Mouse (Mus musculus): ENCODE data around the gene Dlg2. TPM values are rescaled to one million over a fixed set of nuclear protein-coding genes. Genes with fewer than 3 reads are reported as not detected.

Gene Dlg2
- polyA plus RNA-seq, 1 experiment from 2014 or later, result 27.1 TPM

DNA sequence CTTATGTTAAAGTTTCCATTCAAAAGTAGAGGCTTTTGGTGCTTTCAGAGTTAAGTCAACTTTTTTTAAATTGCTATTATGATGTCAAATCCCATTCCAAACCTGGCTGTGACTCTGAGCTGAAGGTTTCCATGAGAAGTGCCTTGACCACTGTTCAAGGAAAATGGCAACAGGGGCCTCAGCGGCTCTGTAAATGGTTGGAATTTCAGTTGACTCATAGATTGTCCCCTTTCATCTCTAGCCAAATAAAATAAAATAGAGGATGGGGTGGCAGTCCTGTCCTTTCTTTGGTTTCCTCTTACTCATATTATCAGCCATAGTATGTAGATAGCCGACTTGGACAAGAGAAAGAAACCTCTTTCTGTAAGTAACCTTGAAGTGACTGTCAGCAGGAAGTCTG lies 1401.3 kb downstream of the Dlg2 start:
- no peaks in the 10 kb centered on the region for H3K36me3 ChIP-seq (ENCODE audit: control insufficient read depth, insufficient read depth, low read length)
- no peak overlapping the region for H3K4me3 ChIP-seq (ENCODE audit: low read depth, low read length)
- no peaks in the 10 kb centered on the region for H3K4me1 ChIP-seq (ENCODE audit: control insufficient read depth, insufficient read depth, low read length)
- no peak overlapping the region for H3K27ac ChIP-seq (ENCODE audit: low read length)
- no peaks in the 10 kb centered on the region for H3K9me3 ChIP-seq (replicated peaks; ENCODE audit: control insufficient read depth, low read length, poor library complexity, severe bottlenecking)
- ATAC-seq, result no peak
- no peak overlapping the region for H3K9ac ChIP-seq (ENCODE audit: low read depth, low read length)
- 88% methylated on average over 2 of the region's 2 CpGs for WGBS
- no peaks in the 10 kb centered on the region for H3K27me3 ChIP-seq (ENCODE audit: control insufficient read depth, insufficient read depth, low read depth, low read length)
- no peak overlapping the region for H3K4me2 ChIP-seq (ENCODE audit: low read length)

DNA sequence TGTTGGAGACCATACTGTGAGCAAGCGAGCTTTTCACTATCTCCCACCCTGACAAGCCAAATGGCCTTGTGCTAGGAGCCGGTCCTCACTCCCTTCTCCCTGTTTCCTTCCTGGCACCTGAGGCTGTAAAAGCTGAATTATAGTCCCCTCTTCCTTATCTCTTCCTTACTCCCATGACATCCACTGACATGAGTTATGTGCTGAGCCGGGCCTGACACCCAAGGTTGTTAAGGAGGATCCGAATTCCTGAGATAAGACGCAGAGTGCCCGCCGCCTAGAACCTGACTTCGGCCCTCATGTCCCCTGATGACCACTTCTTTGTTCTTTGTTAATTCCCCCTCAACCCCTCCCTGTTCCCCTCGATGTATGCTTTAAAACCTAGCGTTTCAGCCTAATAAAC lies 1409.9 kb downstream of the Dlg2 start:
- ATAC-seq, result no peak
- Histone ChIP-seq H3K27ac (ENCODE audit: low read length) (no peak overlapping the region), H3K4me3 (ENCODE audit: low read depth, low read length) (no peak overlapping the region), H3K4me1 (ENCODE audit: control insufficient read depth, insufficient read depth, low read length) (no peaks in the 10 kb centered on the region), H3K9ac (ENCODE audit: low read depth, low read length) (no peak overlapping the region), H3K4me2 (ENCODE audit: low read length) (no peak overlapping the region), H3K27me3 (ENCODE audit: control insufficient read depth, insufficient read depth, low read depth, low read length) (no peaks in the 10 kb centered on the region), H3K9me3 (replicated peaks; ENCODE audit: control insufficient read depth, low read length, poor library complexity, severe bottlenecking) (no peaks in the 10 kb centered on the region), H3K36me3 (ENCODE audit: control insufficient read depth, insufficient read depth, low read length) (no peaks in the 10 kb centered on the region)
- 91% methylated on average over 10 of the region's 10 CpGs for WGBS

DNA sequence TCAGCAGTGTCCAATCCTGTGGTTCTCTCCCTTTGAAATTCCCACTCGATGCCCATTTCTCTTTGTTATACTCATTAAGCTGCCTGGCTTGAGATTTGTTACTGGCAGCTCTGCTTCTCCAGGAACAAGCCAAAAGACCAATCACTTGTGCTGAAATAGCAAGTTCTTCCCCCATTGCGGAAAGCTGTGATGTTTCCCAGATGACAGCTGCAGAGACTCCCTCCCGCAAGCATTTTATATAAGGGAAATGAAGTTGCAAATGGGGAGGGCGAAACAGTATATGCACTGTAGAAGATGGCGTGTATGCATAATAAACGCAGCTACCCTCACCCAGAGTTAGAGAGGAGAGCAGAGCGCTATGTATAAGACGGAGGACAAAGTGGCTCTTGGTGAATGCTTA lies 1417.5 kb downstream of the Dlg2 start:
- H3K36me3 ChIP-seq (ENCODE audit: control insufficient read depth, insufficient read depth, low read length), result no peaks in the 10 kb centered on the region
- H3K27ac ChIP-seq (ENCODE audit: low read length), result no peak overlapping the region
- WGBS, result 88% methylated on average over 8 of the region's 8 CpGs
- no peak for ATAC-seq
- H3K4me2 ChIP-seq (ENCODE audit: low read length), result no peak overlapping the region
- H3K4me3 ChIP-seq (ENCODE audit: low read depth, low read length), result no peak overlapping the region
- no peaks in the 10 kb centered on the region for H3K9me3 ChIP-seq (replicated peaks; ENCODE audit: control insufficient read depth, low read length, poor library complexity, severe bottlenecking)
- H3K9ac ChIP-seq (ENCODE audit: low read depth, low read length), result no peak overlapping the region
- no peaks in the 10 kb centered on the region for H3K4me1 ChIP-seq (ENCODE audit: control insufficient read depth, insufficient read depth, low read length)
- H3K27me3 ChIP-seq (ENCODE audit: control insufficient read depth, insufficient read depth, low read depth, low read length), result no peaks in the 10 kb centered on the region

DNA sequence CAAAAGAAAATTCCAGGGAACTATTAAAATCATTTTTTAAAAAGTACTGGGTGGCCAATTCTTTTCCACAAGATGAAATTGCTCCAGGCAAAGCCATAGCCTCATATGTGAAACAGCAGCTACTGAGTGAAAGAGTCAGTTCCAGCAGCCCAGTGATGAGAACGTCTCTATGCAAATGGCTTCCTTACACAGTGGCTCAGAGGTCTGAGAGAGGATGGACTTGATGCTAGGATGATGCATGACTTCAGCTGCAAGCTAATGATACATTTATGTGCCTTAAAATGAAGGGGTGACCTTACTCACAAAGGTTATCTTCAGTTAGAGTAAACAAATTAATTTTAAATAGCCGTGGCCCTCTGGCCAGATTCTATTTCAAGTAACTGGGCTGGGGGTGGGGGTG lies 1420.5 kb downstream of the Dlg2 start:
- no peak for ATAC-seq
- Histone ChIP-seq H3K36me3 (ENCODE audit: control insufficient read depth, insufficient read depth, low read length) (no peaks in the 10 kb centered on the region), H3K4me1 (ENCODE audit: control insufficient read depth, insufficient read depth, low read length) (no peaks in the 10 kb centered on the region), H3K4me2 (ENCODE audit: low read length) (no peak overlapping the region), H3K27ac (ENCODE audit: low read length) (no peak overlapping the region), H3K9ac (ENCODE audit: low read depth, low read length) (no peak overlapping the region), H3K27me3 (ENCODE audit: control insufficient read depth, insufficient read depth, low read depth, low read length) (no peaks in the 10 kb centered on the region), H3K4me3 (ENCODE audit: low read depth, low read length) (no peak overlapping the region), H3K9me3 (replicated peaks; ENCODE audit: control insufficient read depth, low read length, poor library complexity, severe bottlenecking) (no peaks in the 10 kb centered on the region)
- 61% methylated on average over 2 of the region's 2 CpGs for WGBS

DNA sequence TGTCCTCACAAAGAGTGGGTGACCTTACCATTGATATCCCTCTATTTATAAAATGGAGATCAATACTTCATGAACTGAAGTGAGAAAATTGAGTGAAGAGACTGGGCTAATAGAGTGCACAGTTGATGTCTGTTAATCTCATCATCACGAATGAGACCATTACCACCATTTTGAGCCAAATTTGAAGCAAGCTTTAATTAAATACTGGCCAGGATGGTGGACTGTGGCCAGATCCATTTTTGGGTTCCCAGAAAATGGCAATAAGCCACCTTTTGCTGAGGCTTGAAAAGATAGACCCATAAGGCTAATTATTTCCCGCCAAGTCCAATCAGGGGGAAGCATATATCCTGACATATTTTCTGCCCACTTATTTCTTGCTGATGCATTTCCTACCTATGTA lies 1421.0 kb downstream of the Dlg2 start:
- ATAC-seq, result no peak
- H3K4me3 ChIP-seq (ENCODE audit: low read depth, low read length), result no peak overlapping the region
- no peaks in the 10 kb centered on the region for H3K9me3 ChIP-seq (replicated peaks; ENCODE audit: control insufficient read depth, low read length, poor library complexity, severe bottlenecking)
- H3K4me1 ChIP-seq (ENCODE audit: control insufficient read depth, insufficient read depth, low read length), result no peaks in the 10 kb centered on the region
- H3K36me3 ChIP-seq (ENCODE audit: control insufficient read depth, insufficient read depth, low read length), result no peaks in the 10 kb centered on the region
- H3K27me3 ChIP-seq (ENCODE audit: control insufficient read depth, insufficient read depth, low read depth, low read length), result no peaks in the 10 kb centered on the region
- H3K27ac ChIP-seq (ENCODE audit: low read length), result no peak overlapping the region
- no peak overlapping the region for H3K4me2 ChIP-seq (ENCODE audit: low read length)
- WGBS, result 86% methylated on average over 2 of the region's 2 CpGs
- no peak overlapping the region for H3K9ac ChIP-seq (ENCODE audit: low read depth, low read length)

DNA sequence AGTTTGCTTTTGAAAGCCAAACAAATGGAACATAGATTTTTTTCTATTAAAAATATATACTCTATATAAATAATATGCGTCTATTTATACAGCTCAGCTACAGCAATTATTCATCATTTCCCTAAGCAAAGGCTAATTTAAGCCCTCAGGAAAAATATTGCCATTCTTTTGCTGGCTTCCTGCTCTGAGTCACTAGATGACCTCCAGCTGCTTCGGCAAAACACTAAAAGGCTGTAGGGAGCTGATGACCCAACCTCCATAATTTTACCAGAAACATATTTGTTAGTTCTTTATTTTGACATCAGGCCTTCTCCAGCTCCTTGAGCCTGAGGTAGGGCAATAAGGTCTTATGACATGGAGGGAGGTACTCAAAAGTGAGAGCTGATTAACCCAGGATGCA lies 1426.0 kb downstream of the Dlg2 start:
- Histone ChIP-seq H3K36me3 (ENCODE audit: control insufficient read depth, insufficient read depth, low read length) (no peaks in the 10 kb centered on the region), H3K9me3 (replicated peaks; ENCODE audit: control insufficient read depth, low read length, poor library complexity, severe bottlenecking) (no peaks in the 10 kb centered on the region), H3K9ac (ENCODE audit: low read depth, low read length) (no peak overlapping the region), H3K4me1 (ENCODE audit: control insufficient read depth, insufficient read depth, low read length) (no peaks in the 10 kb centered on the region), H3K27me3 (ENCODE audit: control insufficient read depth, insufficient read depth, low read depth, low read length) (no peaks in the 10 kb centered on the region), H3K4me2 (ENCODE audit: low read length) (no peak overlapping the region), H3K27ac (ENCODE audit: low read length) (no peak overlapping the region), H3K4me3 (ENCODE audit: low read depth, low read length) (no peak overlapping the region)
- WGBS, result 78% methylated on average over 2 of the region's 2 CpGs
- ATAC-seq, result no peak

DNA sequence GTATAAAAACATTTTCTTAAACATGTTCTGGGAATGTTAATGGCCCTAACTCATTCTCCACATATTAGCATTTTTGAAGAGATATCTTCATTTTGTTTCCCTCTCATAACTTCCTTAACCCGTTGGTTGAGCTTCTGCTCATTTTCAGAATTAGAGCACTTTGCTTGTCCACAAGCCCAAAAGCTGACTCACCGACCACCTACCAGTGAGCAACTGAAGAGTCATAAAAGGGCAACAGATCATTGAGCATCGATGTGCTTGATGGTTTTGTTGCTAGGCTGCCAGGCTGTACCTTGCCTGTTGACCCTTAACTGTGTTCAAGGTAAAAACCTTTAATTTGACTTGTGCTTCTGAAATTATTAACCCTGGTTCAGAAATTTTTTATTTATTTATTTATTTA lies 1440.3 kb downstream of the Dlg2 start:
- Histone ChIP-seq H3K36me3 (ENCODE audit: control insufficient read depth, insufficient read depth, low read length) (no peaks in the 10 kb centered on the region), H3K9ac (ENCODE audit: low read depth, low read length) (no peak overlapping the region), H3K27ac (ENCODE audit: low read length) (no peak overlapping the region), H3K9me3 (replicated peaks; ENCODE audit: control insufficient read depth, low read length, poor library complexity, severe bottlenecking) (no peaks in the 10 kb centered on the region), H3K4me2 (ENCODE audit: low read length) (no peak overlapping the region), H3K27me3 (ENCODE audit: control insufficient read depth, insufficient read depth, low read depth, low read length) (no peaks in the 10 kb centered on the region), H3K4me1 (ENCODE audit: control insufficient read depth, insufficient read depth, low read length) (0 out of 2 replicates have a peak, but pooled peaks cover 3% of the 10 kb centered on the region), H3K4me3 (ENCODE audit: low read depth, low read length) (no peak overlapping the region)
- ATAC-seq, result no peak
- WGBS, result 80% methylated on average over 3 of the region's 3 CpGs

DNA sequence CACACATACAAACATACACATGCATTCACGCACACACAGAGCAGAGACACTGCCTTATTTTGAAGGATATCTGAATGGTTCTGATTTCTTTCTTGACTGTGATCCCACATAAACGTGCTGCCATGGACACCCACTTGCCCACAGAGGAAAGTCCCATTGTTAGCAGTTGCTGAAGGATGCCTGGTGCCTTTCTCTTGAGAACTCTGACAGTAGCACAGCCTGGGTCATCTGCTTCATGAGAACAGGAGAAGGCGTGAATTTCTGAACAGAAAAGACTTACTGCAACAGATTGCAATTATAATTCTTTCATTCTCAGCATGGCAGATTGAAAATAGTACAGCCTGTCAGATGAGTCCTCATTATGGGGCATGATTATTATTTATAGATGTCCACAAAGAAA lies 1442.6 kb downstream of the Dlg2 start:
- no peaks in the 10 kb centered on the region for H3K36me3 ChIP-seq (ENCODE audit: control insufficient read depth, insufficient read depth, low read length)
- no peak overlapping the region for H3K4me2 ChIP-seq (ENCODE audit: low read length)
- H3K4me1 ChIP-seq (ENCODE audit: control insufficient read depth, insufficient read depth, low read length), result 0 out of 2 replicates have a peak, but pooled peaks cover 3% of the 10 kb centered on the region
- no peaks in the 10 kb centered on the region for H3K9me3 ChIP-seq (replicated peaks; ENCODE audit: control insufficient read depth, low read length, poor library complexity, severe bottlenecking)
- H3K27ac ChIP-seq (ENCODE audit: low read length), result no peak overlapping the region
- no peak overlapping the region for H3K9ac ChIP-seq (ENCODE audit: low read depth, low read length)
- H3K27me3 ChIP-seq (ENCODE audit: control insufficient read depth, insufficient read depth, low read depth, low read length), result no peaks in the 10 kb centered on the region
- no peak overlapping the region for H3K4me3 ChIP-seq (ENCODE audit: low read depth, low read length)
- WGBS, result 79% methylated on average over 3 of the region's 3 CpGs
- no peak for ATAC-seq

DNA sequence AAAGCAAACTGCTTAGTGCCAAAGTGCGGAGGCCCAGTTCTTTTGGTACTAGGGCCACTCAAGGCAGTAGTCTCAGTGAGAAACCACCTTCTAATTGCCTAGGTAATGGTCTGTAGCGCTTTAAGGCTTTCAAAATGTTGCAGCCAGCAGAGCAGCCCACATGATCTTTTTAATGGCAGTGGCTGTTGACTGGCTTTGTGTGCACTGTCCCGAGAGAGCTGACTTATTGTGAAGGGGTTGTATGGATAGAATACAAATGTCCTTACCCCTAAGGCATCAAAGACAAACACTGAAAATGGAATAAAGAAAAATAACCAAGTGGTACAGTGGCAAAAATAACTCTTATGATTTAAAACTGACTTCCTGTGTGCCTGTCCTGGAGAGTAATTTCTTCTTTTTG lies 1443.3 kb downstream of the Dlg2 start:
- Histone ChIP-seq H3K9ac (ENCODE audit: low read depth, low read length) (no peak overlapping the region), H3K4me2 (ENCODE audit: low read length) (no peak overlapping the region), H3K27me3 (ENCODE audit: control insufficient read depth, insufficient read depth, low read depth, low read length) (no peaks in the 10 kb centered on the region), H3K4me3 (ENCODE audit: low read depth, low read length) (no peak overlapping the region), H3K9me3 (replicated peaks; ENCODE audit: control insufficient read depth, low read length, poor library complexity, severe bottlenecking) (no peaks in the 10 kb centered on the region), H3K36me3 (ENCODE audit: control insufficient read depth, insufficient read depth, low read length) (no peaks in the 10 kb centered on the region), H3K27ac (ENCODE audit: low read length) (no peak overlapping the region), H3K4me1 (ENCODE audit: control insufficient read depth, insufficient read depth, low read length) (0 out of 2 replicates have a peak, but pooled peaks cover 3% of the 10 kb centered on the region)
- 50% methylated on average over 3 of the region's 3 CpGs for WGBS
- ATAC-seq, result no peak

Measured in midbrain, embryonic 16.5 days (tissue).